Mouse (Mus musculus): Measurements from ENCODE around the gene Lrch1.

The Lrch1 gene

DNA sequence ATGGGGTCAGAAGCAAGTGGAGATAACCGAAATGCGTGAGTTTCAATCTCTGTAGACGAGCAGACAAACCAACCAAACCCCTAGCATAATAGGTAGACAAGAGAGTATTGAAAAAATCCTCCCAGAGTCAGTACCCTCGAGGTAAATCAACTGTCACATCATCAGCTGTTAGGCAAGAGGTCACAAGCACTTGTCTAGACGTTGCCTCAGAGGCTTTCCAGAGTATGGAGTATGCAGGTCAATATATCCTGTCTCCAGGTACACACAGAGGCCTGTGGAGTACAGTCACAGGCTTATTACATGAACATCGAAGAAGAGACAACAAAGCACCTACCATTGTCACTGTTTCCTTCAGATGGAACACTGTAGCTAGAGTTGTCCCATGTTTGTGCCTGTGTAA lies 154.9 kb downstream of the Lrch1 start:
- DNase-seq, result no peak

DNA sequence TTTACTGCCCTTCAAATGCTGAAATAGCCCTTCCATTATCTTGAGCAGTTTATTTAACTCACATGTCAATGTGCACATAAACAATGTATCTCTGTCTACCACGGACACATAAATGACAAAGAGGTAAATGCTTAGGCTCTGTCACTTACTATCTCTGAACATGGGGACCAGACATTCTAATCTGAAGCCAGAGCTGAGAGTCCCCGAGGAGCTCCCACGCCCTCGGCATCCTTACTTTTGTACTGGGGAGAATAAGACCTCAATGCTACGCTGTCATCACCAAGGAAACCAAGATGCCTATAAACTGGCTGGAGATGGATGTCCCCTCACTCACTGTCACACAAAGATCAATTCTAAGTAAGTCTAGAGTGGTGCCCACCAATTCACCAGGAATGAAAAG lies 157.1 kb downstream of the Lrch1 start:
- DNase-seq, result no peak

DNA sequence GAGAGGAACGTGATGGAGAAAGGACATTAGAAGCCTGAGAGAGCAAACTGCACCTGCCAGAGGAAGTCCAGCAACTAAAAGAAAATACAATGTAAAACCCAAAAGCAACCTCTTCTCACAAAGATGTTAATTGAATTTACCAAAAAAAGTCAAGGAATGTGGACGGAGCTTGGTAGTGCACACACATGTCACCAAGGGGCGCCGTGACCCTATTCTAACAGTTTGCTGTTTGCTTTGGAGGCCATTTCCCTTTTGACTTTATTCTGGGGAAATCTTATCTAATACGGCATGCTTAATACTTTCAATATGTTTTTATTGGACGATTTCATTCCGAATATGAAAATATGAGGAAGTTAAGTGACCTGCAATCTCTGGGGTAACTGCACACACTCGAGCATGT lies 158.9 kb downstream of the Lrch1 start:
- peak; percentile 30 for DNase-seq

DNA sequence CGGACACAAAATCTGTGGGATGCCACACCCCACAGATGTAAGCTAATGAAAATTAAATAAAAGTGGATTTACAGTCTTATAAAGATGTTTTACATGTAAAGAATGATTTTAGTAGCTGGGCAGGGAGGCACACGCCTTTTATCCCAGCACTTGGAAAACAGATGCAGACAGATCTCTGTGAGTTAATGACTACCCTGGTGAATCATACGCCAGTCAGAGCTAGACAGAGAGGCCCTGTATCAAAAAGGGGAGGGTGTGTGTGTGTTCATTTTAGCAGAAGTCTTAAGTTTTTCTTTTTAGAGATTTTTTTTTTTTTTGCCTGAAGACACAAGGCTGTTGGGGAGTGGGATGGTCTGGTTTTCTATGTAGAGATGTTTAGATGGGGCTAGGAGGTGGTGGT lies 160.0 kb downstream of the Lrch1 start:
- no peak for DNase-seq

DNA sequence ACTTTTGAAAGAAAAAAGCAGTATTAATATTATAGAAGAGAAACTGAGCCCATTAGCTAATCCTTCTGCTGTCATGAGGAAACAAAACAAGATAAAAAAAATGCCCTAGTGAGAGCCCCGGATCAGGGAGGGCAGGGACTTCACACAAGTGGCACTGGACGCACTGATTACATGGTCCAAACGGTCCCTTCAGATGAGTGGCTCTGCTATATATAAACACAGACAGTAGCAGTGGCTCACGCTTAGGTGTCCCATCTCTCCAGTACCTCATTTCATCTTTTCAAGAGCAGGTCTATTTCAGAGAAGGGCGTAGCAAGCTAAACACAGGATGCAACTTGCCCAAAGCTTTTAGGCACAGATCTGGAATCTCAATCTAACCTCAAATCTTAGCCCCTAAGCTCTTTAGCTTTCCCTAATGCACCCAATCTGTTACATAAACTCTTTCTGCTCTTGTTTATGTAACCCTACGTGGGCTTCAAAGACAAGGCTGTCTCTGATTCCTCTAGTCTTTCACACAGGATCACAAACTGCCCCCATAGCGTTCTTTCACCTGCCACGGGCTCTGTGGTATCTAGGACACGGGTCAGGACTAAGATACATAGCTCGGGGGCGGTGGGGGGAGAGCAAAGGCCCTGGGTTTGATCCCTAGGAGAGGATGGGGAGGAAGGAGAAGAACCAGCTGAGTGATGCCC lies 163.3 kb downstream of the Lrch1 start:
- DNase-seq, result no peak

DNA sequence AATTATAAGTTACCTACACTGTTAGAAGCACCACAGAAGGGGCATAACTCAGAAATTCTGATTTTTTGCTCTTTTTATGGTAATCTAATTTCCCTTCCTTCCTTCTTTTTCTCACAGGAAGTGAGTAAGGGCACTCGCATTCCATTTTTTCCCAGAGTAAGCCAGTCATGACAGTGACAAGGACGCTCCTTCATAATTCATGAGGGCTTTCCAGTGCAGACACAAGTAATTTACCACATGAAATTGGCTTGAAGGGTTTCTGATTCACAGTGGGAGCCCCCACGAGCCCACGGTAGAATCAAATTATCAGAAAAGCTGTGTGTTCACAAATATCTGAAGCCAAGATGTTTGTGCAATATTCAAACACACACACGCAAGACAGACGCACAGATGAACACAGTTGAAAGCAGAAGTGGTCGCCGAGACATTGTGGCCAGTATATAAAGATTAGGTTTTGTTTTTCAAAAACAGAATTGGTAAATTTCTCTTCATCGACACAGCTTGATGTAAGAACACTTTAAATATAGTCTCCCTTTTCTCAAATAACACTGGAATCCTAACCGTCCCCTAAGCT lies 173.5 kb downstream of the Lrch1 start:
- no peak for DNase-seq

DNA sequence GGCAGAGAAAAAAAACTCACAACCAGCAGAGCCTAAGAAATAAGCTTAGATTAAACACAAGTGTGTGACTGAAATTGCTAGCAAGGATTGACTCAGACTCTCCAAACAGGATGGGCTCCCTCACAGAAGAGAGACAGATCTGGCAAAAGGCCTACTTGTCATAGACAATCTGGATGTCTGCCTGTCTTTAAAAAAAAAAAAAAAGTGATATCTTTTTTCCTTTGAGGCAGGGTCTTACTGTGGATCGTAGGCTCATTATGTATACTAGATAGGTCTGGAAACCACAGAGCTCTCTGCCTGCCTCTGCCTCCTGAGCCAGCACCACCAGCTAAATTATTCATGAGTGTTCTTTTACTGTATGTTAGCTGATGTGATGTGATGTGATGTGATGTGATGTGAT lies 179.8 kb downstream of the Lrch1 start:
- no peak for DNase-seq

DNA sequence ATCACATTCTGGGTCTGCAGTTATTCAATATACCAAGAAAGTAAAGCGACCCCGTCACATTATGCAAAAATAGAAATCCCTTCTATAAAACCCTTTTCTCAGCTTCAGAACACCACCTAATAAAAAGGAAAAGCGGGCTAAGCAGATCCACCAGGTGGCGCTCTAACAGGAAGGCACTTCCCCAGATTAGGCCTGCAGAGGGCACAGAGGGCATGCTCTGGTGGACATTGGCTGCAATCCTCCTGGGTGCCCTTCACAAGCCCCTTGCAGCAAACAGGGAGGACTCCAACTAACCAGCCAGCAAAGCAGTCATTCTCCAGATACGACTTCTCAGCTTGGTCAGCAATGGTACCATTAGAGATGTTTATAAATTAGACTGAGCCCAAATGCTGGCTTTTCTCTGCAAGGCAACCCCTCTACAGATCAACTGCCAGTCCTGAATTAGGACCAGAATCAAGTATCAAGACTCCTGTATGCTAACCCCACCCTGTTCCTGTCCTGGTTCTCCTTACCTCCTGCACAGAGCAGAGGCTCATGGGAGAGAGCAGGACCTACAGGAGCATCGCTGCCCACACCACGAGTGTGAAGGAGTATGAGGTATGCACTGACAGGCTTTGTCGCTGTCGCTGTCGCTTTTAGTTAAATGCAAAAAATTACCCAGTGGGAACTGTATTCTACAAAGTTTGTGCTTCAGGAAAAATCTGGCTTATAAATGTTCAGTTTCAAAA lies 183.3 kb downstream of the Lrch1 start:
- DNase-seq, result peak; percentile 92

DNA sequence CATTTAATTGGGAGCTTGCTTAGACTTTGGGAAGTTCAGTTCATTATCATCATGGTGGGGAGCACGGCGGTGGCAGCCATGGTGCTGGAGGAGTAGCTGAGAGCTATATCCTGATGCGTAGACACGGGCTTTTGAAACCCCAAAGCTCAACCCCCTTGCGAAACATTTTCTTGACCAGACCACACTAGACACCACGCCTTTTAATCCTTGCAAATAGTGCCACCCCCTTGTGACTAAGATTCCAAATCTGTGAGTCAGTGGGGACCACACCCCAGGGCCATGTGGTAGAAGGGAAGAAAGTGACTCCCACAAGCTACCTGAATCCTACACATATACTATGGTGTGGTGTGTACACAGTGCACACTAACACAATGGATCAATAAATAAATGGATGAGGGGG lies 210.8 kb downstream of the Lrch1 start:
- DNase-seq, result no peak

DNA sequence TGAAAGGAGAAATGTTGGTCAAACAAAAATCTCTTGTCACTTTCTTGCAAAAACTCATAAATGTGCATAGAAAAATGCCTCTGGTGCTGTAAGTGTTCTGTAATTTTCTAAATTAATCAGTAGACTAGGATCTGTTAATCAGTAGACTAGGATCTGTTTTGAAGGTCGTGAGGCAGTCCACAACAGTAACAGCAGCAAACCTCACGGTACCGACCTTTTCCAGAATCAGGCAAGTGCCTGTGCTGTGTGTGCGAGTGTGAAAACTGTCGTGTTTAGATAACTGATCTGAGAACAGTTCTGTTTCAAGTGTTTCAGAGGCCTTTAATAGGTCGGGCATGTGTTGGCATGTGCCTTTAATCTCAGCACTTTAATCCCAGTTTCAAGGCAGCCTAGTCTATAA lies 212.2 kb downstream of the Lrch1 start:
- no peak for DNase-seq

DNA sequence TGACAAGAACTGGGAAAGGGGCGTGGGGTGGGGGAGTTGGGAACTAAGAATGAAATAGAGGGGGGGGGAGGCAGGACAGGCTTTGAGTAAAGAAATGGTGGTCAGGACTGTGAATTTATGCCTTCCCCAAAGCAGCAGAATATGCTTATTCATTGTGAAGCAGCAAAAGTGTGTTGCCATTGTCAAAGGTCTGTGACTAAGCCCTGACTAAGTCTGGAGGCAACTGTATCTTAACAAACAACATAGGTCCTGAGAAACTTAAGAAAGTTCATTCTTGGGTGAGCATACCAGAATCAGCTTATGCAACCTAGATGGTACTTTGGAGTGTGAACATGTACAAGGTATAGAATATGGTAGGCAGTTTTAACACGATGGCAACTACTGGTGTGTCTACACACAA lies 214.3 kb downstream of the Lrch1 start:
- DNase-seq, result no peak

DNA sequence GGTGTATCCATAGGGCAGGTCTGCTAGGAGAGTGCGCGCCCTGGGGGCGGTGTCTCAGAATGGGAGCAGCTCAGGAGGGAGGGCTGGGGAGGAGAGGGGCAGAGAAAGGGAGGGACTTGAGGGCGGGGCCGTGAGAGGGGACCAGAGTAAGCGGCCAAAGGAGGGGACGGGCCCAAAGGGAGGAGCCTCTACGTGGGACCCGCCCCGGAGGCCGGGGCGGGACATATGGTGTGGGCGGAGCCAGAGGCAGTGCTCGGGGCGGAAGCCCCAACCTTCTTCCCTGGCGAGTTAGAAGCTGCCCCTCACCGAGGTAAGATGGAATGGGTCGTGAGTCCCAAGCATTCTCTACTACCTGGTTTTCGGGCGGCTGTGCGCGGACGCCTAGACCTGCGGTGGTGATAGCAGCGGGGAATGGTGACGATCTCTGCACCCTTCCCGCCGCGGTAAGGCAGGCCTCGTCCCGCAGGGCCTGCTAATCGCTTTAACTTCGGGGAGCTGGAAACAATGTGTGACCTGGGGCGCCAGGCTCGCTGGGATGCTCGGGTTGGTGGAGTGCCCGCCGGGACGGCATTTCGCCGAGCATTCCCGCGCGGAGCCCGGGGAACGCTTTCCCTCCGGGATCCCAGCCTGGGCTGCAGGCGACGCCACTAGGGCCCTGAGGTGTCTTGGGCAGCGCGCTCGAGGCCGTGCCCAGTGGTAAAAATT lies 215.4 kb downstream of the Lrch1 start, which contains the start of gene Esd:
TSS of gene Esd (plus strand) at position 219 of the 705 bp plus-strand sequence.
- DNase-seq, result peak; percentile 95

DNA sequence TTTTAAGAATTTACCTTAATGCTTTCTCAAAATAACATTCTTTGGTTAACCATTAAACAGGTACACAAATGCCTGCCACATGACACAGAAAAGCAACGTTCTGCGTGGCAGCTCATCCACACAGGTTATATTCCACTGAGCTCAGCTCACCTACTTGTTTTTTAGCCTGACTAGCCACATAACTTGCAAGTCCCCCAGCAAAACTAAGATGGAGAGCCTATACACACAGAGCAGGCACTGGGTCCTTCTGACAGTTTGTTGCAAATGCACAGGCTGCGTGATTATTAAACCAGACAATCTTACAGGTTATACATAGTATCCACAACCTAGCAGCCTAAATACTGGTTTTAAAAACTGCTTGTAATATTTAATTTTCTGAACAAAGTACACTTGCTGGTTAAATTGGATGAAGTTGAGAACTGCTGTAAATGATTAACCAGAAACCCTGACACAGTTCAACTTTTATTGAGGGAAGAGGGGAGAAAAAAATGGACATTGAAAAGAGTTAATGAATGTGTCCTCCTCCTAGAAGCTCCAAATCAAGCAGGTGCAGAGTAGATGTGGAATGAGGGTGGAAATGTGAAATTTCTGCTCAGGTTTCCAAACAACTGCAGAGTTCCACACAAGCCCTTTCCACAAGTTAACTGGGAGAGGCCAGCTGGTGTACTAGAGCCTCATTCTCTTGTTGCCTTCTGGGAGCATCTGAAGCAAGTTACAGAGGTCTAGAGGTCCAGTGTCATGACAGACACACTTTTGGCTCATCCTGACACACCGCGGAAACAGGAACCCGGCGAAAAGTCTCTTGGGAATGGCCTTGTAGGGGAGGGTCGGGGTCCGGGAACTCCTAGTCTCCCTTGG lies 216.2 kb downstream of the Lrch1 start:
- no peak for DNase-seq

DNA sequence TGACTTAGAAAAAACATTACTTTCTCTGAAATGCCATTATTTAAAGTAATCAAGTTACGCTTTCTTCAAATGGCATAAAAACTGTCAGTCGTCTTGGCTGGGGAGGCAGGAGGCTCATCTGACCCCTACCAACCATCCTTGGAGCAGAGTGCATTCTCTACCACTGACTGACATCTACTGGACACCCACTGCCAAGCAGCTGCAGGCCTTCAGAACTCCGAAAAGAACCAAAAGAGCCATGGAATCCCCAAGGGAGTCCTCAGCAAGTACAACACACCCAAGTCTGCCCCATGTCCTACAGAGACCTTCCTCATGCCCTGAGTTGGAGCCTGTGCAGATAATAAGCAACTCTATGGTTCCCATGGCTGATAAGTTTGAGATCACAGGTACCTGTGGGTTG lies 224.1 kb downstream of the Lrch1 start:
- DNase-seq, result no peak

DNA sequence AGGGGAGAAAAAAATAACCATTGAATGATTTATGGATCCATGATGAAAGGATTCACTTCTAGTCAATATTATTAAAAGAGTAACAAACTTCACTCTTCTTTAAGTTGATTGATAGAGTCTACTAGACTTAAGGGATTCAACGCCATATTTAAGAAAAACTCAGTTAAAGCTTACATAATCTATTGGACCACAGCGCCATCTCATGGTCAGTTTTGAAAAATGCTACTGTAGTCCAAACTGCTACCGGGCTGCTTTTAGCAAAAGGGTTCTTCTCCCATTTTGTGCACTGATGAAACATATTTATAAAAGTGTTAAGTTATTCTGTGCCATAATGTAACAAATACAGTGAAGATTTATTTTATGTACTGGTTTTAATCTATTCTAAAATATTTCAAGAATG lies 238.6 kb downstream of the Lrch1 start:
- peak; percentile 46 for DNase-seq

All from thymus, postnatal 4 days (tissue).